Mouse (Mus musculus) cerebellum, postnatal 10 days (tissue): ENCODE results near the gene AW822073.

Experiments
- DNase-seq, 2 experiments: peaks; one replicate each; pipeline ENCODE4 v3.0.0; 2021; ENCODE audit warnings: mixed read lengths in 2 of 2

The AW822073 gene

DNA sequence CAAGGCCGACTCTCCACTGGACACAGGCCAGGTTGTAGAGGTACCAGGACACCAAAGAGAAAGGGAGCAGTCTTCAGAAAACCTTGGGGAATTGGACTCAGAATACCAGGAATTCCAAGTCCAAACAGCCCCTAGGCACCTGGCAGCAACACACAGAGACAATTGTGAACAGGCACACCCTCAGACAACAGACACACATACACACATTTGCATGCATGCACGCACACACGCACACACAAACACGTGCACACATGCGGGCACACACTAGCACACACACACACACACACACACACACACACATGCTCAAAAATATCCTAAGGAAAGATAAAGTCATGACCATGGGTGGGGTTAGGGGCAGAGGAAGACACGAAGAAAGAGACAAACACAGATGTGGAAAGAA lies 4.0 kb downstream of the AW822073 start:
- peak in 1 of 2 experiments; percentile 24 for DNase-seq

DNA sequence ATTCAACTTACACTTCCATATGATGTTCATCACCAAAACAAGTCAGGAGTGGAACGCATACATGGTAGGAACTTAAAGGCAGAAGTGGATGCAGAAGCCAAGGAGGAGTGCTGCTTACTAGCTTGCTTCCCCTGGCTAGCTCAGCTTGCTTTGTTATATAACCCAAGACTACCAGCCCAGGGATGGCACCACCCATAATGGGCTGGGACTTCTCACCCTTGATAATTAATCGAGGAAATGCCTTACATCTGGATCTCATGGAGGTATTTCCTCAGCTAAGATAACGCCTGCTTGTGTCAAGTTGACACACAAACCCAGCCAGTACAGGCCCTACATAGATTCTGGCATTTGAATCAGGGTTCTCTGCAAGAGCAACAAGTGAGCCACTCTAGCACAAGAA lies 7.4 kb downstream of the AW822073 start:
- no peak for DNase-seq

DNA sequence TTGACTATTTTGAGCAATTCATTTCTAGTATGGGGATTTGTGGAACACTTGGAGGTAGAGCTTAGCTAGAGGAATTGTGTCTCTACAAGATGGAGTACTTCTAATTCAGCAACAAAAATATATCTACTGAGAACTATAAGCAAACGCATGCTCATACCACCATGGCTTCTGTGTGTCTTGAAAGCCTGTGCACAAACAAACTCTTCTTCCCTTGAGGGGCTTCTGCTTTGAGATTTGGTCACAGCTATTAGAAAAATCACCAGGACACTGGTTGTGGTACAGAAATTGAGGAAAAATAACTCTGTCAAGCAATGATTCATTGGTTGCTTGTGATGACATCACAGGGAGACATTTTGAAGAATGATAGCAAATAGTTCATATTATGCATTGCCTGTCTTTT lies 9.4 kb downstream of the AW822073 start:
- DNase-seq: no peak

DNA sequence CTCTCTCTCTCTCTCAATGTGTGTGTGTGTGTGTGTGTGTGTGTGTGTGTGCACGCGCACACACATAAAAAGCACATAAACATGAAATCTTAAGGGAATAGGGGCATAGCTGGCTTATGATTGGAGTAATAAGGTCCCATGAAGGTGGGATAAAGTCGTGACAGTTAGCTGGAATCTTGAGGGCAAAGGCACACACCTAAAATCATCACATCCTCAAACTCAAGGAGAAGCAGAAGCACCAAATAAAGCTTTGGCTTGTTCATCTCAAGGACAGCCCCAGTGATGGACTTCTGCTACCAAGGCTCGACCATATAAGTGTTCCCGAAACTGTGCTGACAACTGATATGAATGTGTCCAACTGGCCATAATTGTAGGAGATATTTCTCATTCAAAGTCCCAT lies 9.8 kb downstream of the AW822073 start:
- no peak for DNase-seq

DNA sequence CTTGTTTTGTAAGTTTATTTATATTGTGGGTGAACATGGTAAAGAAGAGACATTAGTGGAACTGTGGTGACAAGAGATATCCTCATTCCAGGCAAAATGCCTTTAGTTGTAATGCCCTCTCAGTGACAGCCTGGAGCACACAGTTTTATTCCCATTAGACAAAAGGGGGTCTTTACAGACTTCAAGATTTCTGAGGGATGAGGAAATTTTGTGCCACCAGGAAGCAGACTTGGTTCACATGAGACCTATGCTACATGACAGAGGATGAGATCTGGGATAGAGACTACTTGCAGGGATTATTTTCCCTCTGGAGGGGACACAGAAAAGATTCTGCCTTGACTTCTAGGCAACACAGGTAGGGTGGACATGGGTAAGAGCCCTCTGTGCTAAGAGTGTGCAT lies 10.2 kb downstream of the AW822073 start:
- no peak for DNase-seq

DNA sequence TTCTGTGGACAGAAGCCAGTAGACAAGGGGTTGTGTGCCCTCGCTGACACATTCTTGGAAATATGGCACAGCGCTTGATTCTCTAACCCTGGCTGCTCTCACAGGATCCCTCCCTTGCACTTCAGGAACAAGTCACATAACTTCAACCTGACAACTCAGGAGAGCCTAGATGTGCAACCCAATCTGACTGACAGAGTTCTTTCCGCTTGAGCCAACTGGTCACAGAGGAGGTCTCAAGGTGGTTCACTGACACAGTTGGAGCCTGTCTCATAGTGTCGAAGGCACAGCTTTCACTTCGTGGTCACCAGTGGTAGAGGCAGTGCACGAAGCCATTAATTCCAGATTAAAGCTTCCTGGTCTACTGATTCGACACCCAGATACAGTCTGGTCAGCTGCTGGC lies 12.5 kb downstream of the AW822073 start:
- DNase-seq: no peak

DNA sequence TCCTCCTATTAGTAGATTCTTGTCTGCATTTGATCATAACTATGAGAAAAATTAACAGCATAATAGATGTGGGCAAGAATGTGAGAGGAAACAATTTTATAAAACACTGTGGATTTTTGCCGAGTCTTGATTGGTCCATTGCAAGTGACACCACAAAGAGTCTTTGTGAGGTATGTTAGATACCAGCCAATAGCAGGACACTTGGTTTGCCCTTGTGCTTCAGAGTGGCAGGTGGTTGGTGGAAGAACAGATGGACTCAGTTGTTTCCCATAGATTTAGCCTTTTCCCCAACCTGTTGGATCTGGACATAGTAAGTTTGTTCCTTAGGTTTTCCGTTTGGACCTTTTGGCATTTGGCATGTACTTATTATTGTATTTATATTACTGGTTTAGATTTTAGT lies 13.5 kb downstream of the AW822073 start:
- DNase-seq: no peak

DNA sequence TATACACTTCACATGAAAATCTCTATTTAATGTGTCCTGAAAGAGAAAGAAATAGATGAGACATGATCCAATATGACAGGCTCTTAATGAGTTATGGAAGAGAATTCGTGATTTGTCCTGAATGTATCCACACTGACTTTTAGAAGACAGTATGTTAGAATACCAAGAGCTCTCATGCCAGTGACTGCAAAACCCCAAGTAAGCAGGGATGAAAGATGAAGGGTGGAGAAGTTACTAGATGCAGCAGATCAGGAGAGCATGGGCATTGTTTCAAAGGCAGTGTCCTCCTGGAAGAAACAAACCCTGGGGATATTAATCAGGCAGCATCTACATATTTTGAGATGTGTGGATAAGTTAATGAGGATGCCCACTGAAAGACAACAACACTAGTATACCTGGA lies 14.2 kb downstream of the AW822073 start:
- DNase-seq: no peak

DNA sequence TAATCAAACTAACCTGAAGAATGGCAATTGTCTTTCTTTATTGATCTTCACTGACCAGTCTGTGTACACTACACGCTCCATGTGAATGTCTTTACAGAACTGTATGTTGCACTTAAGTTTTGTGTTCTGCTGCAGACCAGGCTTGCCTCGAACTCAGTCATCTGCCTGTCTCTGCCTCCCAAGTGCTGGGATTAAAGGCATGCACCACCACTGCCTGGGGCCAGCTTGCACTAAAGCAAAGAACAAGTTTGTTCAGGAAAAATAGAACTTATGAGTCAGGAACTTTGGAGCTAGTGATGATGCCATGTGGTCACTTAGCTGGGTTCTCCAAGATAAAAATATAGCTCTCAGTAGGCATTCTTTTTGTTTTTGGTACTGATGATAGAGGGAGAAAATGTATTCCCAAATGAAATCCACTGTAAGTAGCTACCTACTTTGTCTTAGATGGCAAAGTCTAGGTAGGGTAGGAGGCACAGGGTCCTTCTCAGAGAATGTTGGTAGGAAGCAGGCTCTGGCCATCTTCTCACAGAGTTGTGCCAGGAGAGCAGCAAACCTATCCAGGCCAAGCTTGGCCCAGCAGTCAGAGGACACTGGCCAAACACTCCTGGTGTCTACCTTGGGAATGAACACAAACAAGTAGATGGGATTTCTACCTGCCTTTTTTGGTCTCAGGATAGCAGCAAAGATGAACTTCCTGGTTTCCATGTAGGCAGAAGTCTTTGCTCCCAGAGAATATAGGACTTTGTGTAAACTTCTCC lies 14.8 kb downstream of the AW822073 start:
- DNase-seq: no peak

DNA sequence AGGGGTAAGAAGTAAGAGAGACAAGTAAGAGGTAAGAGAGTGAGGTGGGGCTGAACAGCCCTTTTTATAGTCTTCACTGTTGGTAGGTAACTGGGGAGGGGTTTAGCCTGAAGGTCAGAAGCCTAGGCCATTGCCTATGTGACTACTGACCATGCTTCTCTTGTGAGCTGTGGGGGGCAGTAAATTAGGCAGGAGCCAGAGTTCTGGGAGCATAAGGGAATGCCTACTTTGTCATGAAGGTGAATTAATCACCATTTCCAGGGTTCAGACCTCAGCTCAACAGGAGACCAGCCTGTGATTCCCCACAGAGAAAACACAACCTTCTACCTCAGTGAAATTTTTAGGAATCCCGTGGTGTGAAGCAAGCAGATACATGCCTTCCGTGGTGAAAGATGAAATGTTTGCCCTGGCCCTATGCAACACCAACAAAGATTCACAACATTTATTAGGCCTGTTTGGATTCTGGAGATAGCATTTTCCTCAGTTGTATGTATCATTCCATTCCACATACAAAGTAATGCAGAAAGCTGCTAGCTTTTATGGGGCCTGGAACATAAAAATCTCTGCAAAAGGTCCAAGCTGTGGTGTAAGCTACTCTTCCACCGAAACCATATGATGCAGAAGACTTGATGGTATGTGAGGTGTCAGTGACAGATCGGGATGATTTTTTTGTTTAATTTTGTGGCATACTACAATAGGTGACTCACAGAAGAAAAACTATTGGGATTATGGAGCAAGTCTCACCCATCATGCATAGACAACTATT lies 17.9 kb downstream of the AW822073 start:
- DNase-seq: no peak

DNA sequence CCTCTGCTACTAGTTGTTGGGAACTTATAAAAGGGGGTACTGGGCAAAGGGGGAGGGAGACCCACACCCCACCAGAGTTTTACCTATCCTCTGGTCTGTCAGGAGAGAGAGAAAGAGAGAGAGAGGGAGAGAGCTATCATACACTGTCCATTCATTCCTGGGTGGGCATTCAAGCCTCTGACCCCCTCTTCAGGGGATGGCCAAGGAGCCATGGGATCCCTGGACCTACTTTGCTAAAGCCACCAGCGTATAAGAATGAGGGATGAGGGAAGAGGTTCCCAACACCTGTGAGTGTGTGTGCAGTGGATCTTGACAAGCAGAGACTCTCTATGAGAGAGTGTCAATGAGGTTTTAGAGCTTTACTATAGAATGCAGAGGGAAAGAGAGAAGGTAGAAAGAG lies 18.7 kb downstream of the AW822073 start:
- DNase-seq: no peak
